Mouse (Mus musculus) heart, postnatal 4 days (tissue): ENCODE results near the gene Slc26a9. TPM values are rescaled to one million over a fixed set of nuclear protein-coding genes. Genes with fewer than 3 reads are reported as not detected.

Experiments
- DNase-seq: peaks from one replicate; pipeline ENCODE4 v3.0.0; 2021
- total RNA-seq, 2 experiments: library from RNA; stranded (reverse); gene quantifications; 2 replicates each; pipeline ENCODE4 v1.2.3; 2021

Gene Slc26a9
- total RNA-seq, 2 experiments from 2014 or later = 0.07 TPM; not detected in 1

- DNase-seq = peak; percentile 84
These were observed 6.6 kb upstream of the Slc26a9 start for GRCm38 (mm10) chr1:131737269-131737668.

DNA sequence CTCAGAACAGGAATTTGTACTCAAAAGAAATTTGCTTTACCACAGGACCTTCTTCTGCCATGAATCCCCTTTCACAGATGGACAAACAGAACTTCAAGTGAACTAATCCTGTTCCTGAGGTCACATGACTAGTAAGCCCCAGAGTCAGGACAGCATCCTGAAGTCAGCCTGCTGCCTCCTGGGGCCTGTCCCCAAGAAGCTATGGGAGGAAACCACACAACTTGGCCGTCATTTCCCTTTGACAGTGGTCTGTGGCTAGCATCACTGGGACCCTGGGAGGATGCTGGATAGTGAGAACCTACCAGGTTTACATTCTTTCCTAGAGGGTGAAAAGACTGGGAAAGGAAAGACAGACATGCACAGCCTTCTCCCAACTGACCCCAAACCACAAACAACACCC lies 5.1 kb upstream of the Slc26a9 start:
- DNase-seq = no peak

- peak; percentile 29 for DNase-seq
These were observed 4.2 kb upstream of the Slc26a9 start for GRCm38 (mm10) chr1:131739481-131740160.

GRCm38 (mm10) chr1:131745391-131745790 lies 1.6 kb downstream of the Slc26a9 start:
- DNase-seq = no peak

DNA sequence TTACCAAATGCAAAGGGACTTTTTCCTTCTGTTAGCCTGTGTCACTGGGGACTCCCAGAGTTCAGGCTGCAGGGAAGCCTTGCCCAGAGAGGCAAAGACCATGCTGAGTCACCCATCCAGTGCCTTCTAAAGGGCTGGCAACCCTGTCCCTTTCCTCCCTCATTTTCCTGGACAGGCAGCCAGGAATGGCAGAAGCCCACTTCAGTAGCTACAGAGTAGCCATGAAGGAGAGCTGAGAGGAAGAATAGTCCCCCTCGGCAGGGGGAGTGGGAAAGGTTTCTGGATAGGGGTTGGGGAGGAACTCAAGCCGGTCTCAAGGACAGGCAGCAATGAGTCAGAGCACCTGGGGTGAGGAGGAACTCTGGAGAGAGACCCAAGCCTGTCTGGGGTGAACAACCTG lies 3.9 kb downstream of the Slc26a9 start:
- DNase-seq = no peak

- DNase-seq = no peak
These were observed 4.8 kb downstream of the Slc26a9 start for GRCm38 (mm10) chr1:131748636-131749035.

DNA sequence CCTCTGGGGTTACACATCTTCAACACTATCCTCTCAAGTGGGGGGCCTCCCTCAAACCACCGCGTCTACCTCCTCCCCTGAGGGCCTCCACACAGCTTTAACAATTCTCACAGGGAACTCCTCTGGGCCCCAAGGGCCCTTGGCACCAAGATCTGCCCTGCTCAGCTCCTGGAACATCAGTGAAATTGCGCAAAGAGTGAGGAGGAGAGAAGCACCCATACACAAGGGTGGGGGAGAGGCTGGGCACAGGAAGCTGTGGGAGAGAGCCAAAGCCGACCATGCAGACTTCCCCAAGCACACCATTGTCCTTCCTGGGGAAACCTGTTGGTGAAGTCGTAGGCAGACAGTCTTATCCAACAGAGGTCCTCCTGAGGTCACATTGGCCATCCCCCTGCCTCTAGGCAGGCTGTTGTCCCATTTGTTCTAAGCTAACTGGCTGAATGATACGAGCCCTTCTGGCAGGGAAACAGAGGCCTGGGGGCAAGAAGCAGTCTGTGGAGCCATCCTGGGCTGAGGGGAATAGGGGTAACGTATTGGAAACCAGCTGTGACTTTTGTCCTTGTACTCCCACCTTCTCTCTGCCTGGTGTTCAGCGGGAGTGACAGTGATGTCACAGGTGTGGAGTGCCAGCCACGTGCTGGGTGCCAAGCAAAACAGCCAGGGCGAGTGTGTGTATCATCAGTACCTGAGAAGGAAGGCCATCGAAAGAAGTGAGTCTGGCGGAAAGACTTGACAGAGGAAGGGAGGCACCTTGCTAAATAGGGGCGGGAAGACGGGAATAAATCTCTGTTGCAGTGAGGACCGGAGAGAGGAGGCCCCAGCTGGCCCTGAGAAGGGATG lies 6.1 kb downstream of the Slc26a9 start:
- no peak for DNase-seq

GRCm38 (mm10) chr1:131751181-131751890 lies 7.5 kb downstream of the Slc26a9 start:
- DNase-seq = peak; percentile 47

GRCm38 (mm10) chr1:131751891-131752311 lies 8.1 kb downstream of the Slc26a9 start:
- DNase-seq = peak; percentile 52

- DNase-seq = no peak
These were observed 10.5 kb downstream of the Slc26a9 start for GRCm38 (mm10) chr1:131754212-131754829.

DNA sequence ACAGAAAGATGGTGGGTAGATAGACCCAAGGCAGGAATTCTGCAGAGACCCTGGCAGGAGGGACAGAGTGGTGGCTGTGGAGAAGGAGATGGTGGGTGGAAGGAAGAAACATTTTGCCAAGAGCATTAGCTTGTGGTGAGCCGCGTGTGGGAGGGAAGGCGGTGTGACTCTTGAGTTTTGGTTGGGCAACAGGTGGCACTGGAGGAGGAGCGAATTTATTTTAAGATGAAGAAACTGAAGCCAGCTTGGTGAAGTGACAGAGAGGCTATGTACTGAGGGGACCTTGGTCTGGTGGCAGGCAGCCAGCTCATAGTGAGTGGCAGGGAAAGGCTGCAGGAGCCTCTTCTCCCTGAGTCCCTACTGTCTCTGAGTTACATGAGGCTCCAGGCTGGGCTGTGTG lies 11.1 kb downstream of the Slc26a9 start:
- DNase-seq = peak; percentile 66

- DNase-seq = no peak
These were observed 13.4 kb downstream of the Slc26a9 start for GRCm38 (mm10) chr1:131757211-131757610.

DNA sequence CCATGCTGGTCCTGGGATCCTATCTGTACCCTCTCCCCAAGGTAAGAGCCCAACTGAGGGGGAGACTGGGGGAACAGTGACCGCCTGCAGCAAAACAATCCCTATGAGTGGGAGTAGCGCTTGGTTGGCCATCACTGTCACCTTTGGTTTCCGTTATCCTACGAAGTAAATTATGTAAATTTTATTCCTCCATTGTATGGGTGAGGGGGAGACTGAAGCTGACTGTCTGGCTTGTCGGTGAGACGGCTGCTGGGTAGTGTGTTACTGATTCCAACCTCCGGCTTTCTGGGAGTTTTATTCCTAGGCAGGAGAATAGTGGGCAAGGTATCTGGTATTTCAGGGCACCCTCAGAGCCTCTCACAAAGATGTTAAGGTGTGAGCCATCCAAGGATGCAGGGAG lies 15.0 kb downstream of the Slc26a9 start:
- peak; percentile 1 for DNase-seq

DNA sequence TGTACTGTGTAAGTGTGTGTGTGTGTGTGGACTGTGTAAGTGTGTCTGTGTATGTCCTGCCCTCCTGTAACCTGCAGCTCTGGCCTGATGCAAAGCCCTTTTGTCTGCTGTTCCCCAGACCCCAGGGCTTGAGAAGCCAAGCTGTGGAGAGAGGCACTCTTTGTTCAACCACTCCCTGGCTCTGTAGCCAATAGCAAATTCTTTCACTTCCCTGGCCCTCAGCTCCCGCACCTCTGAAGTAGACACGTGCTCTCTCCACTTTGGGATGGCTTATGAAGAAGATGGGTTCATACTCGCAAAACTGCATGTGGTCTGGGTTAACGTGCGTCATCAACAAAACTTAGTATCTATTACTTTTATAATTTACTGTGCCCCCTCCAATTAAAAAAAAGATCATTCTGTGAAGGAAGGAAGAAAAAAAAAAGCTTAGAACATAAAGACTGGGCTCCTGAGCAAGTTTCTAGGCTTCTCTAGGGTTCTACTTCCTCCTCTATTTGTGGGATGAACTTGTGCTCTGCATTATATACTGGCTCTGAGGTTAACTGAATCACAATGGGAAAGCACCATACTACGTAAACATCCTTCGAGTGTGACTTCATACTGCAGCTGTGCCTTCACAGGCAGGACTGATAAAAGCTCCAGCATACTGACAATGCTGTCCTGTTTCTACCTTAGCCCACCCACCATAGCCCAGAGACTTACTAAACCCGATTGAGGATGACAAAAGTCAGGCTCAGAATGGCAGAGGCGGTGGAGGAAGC lies 16.0 kb downstream of the Slc26a9 start:
- DNase-seq = peak; percentile 5

DNA sequence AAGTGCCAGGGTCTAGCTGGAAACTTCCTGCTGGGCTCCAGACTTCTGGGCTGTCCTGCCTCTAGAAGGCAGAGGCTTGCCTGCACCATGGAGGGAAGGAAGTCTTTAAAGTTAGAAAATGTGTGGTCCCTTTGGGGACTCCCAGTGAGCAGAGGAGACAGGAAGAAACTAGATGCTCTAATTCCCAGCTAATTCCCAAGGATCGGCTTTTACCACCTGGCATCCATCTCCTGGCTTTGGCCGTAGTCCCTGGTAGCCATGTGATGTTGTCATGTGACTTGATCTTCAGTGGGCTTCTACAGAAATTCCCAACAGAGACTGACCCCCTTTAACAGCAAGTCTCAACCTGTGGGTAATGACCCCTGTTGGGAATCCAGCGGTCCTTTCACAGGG lies 16.6 kb downstream of the Slc26a9 start:
- DNase-seq = peak; percentile 11

DNA sequence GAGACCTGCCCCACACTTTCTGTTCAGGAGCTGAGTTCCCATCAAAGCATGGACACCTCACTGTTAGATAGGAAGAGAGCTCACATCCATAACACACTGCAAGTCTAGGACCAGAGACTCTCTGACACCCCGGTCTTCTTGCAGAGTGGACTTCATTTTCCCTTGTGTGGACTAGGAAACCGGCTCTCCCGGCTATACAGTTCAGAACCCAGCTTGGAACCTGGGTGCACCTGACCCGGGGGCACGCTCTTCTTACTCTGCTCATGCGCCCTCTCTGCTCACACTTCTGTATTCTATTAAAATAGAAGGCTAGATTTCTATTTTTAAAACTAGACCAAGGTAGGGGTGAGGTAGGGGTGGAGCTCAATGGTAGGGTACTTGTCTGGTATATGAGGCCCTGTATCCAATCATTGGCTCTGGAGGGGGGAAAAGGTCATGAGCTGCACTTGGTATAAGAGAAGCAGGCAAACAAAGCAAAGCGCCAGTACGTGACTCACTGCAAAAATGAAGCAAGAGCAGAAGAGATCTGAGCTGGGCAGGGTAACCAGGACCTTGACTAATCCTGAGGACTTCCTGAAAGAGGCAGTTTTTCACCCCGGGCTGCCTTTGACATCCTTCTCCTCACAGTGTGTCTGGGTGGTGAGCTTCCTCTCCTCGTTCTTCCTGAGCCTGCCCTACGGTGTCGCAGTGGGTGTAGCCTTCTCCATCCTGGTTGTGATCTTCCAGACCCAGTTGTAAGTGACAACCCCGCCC lies 17.4 kb downstream of the Slc26a9 start:
- peak; percentile 4 for DNase-seq

- no peak for DNase-seq
These were observed 19.9 kb downstream of the Slc26a9 start for GRCm38 (mm10) chr1:131763683-131764082.

DNA sequence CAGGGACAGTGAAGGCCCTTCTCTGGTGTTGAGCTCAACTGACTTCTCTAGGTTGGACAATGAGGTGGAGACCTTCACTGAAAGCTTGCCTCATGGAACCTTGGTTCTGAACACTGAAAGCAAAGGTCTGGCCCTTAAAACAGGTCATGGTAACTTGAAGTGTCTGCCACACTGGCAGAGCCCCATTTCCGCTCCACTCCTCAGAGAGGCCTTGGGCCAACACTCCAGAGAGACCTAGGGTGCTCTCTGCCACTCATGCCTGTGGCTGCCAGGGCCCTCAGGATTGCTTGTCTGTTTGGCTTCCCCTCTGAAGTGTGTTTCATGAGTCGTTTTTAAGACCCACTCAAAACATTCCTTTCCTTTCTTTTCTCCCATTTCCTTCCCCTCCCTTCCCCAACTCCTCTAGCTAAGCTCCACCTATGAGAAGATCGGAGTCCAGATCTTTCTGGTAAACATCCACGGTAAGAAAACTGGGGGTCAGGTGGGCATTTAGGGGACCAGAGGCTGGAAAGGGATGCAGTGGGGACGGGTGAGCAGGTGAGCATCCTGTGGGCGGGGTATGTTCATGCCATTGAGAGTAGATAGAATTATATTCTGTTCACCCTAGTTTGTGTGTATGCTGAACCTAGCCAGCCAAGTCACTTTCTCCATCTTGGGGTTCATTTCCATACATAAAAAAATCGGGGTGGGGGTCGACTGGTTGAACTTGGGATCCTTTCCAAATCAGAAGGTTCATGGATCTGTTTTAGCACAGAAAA lies 20.9 kb downstream of the Slc26a9 start:
- DNase-seq = no peak

GRCm38 (mm10) chr1:131765357-131766001 lies 21.7 kb downstream of the Slc26a9 start:
- DNase-seq = peak; percentile 93

GRCm38 (mm10) chr1:131769296-131769695 lies 25.5 kb downstream of the Slc26a9 start:
- no peak for DNase-seq
